In the genomic region with DNA sequence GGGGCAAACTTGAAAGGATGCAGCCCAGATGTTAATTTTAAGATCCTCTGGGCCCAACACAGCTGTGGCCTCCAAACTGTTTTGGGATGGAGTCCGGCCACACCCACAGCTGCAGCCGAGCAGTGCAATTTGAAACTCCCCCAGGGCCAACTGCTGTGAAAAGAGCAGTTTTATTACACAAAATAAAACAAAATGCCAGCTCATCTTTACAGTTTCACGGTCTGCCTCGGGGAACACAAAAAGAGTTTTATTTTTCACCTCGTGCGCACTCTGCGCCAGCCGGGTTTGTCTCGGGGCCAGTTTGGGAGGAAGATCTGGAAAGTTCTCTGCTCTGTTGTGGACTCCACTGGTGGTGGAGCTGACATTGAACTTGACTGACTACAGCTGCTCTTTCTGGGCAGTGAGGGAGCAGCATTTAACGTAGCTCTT, we compare ENCODE assay signal across 8 mouse cellular contexts.
A peak's percentile ranks its signal among the peaks of the same experiment; 100 is the strongest.
DNase-seq lines count a peak whose midpoint lies in the region; ATAC-seq and TF ChIP-seq lines count a peak whose summit lies in the region.

No protein-coding gene starts in this region.

- 23% methylated on average over 10 of the region's 10 CpGs for WGBS in kidney, postnatal 0 days
- WGBS in embryonic facial prominence, embryonic 11.5 days, result 17% methylated on average over 10 of the region's 10 CpGs

- 0 out of 2 replicates have a peak, but pooled peaks cover 4% of the 10 kb centered on the region for H3K4me1 ChIP-seq in kidney, postnatal 0 days (replicated peaks; ENCODE audit: insufficient read depth, low read length)
- peaks cover 6% of the 10 kb centered on the region; the same call in 1 of the 2 replicates for H3K4me1 ChIP-seq in embryonic facial prominence, embryonic 11.5 days (ENCODE audit: control insufficient read depth, insufficient read depth, low read length)

- no peaks in the 10 kb centered on the region for H3K27me3 ChIP-seq in kidney, postnatal 0 days (ENCODE audit: insufficient read depth, low read length)
- no peaks in the 10 kb centered on the region for H3K27me3 ChIP-seq in embryonic facial prominence, embryonic 11.5 days (ENCODE audit: control insufficient read depth, insufficient read depth, low read length)

- intact Hi-C loops in heart, postnatal 36 days (cut with DNase I), result no loop called here

- TF ChIP-seq CTCF in kidney, postnatal 0 days (IDR thresholded peaks at IDR 0.05; ENCODE audit: low read depth), result no peak

- no peak overlapping the region for H3K27ac ChIP-seq in kidney, postnatal 0 days
- H3K27ac ChIP-seq in embryonic facial prominence, embryonic 11.5 days (replicated peaks; ENCODE audit: low read depth, low read length), result peak overlapping the region; percentile 17; the same call in 1 of the 2 replicates

- no peaks in the 10 kb centered on the region for H3K9me3 ChIP-seq in kidney, postnatal 0 days (replicated peaks; ENCODE audit: low read length)
- no peaks in the 10 kb centered on the region for H3K9me3 ChIP-seq in embryonic facial prominence, embryonic 11.5 days (replicated peaks; ENCODE audit: control insufficient read depth, low read length)

- H3K4me2 ChIP-seq in kidney, postnatal 0 days (ENCODE audit: low read length), result peak overlapping the region; percentile 9
- H3K4me2 ChIP-seq in embryonic facial prominence, embryonic 11.5 days (ENCODE audit: low read depth, low read length), result no peak overlapping the region

- no peaks in the 10 kb centered on the region for H3K36me3 ChIP-seq in kidney, postnatal 0 days (ENCODE audit: insufficient read depth, low read length)
- H3K36me3 ChIP-seq in embryonic facial prominence, embryonic 11.5 days (replicated peaks; ENCODE audit: control insufficient read depth, insufficient read depth, low read depth, low read length), result no peaks in the 10 kb centered on the region

- H3K4me3 ChIP-seq in kidney, postnatal 0 days (replicated peaks; ENCODE audit: low read depth, low read length), result no peak overlapping the region
- no peak overlapping the region for H3K4me3 ChIP-seq in embryonic facial prominence, embryonic 11.5 days (ENCODE audit: low read depth, low read length)

- H3K9ac ChIP-seq in kidney, postnatal 0 days (ENCODE audit: low read depth, low read length), result no peak overlapping the region
- no peak overlapping the region for H3K9ac ChIP-seq in embryonic facial prominence, embryonic 11.5 days (replicated peaks; ENCODE audit: low read length)

- peak; percentile 85 for DNase-seq in kidney, postnatal 0 days (ENCODE audit: low spot score)
- no peak for DNase-seq in kidney, postnatal 25 days
- DNase-seq in embryonic facial prominence, embryonic 11.5 days (ENCODE audit: low spot score), result peak; percentile 88
- DNase-seq in heart, postnatal 36 days, result peak; percentile 40 to 53
- peak; percentile 8 for DNase-seq in ovary, postnatal 36 days (ENCODE audit: low spot score)
- DNase-seq in Muller cell, postnatal 12 days (ENCODE audit: inconsistent ontology term), result no peak
- DNase-seq in thymus, postnatal 10 days (ENCODE audit: low spot score in 2 of 2), result no peak

- peak; percentile 63 for ATAC-seq in kidney, postnatal 0 days (replicated peaks; ENCODE audit: low FRiP score, low read depth)
- ATAC-seq in embryonic facial prominence, embryonic 11.5 days (replicated peaks; ENCODE audit: insufficient number of reproducible peaks, low FRiP score, low TSS enrichment, low read depth), result peak; percentile 57; the same call in 1 of the 2 replicates
- ATAC-seq in frontal cortex, adult (ENCODE audit: low TSS enrichment), result no peak

Comparison
In these comparisons a context has a peak if more than half of its experiments do, and no peak if none do; other contexts are left out.
1. DNase-seq: peak in kidney, postnatal 0 days (single experiment), embryonic facial prominence, embryonic 11.5 days (single experiment), heart, postnatal 36 days (2 of 2) and ovary, postnatal 36 days (single experiment); none in kidney, postnatal 25 days (0 of 2), Muller cell, postnatal 12 days (single experiment) and thymus, postnatal 10 days (0 of 2).